Mouse (Mus musculus) erythroblast, embryonic 14.5 days (primary cell): ENCODE measurements around the gene Pcca.

Experiments used
- GATA1 ChIP-seq: IDR thresholded peaks from 2 replicates; pipeline ENCODE4 v1.6.1; 2012; ENCODE audit warnings: low read length, inconsistent platforms, mixed read lengths
- TAL1 ChIP-seq: IDR thresholded peaks from 3 replicates; pipeline ENCODE4 v1.6.1; 2012; ENCODE audit warnings: low read length, inconsistent platforms, mixed read lengths

DNA sequence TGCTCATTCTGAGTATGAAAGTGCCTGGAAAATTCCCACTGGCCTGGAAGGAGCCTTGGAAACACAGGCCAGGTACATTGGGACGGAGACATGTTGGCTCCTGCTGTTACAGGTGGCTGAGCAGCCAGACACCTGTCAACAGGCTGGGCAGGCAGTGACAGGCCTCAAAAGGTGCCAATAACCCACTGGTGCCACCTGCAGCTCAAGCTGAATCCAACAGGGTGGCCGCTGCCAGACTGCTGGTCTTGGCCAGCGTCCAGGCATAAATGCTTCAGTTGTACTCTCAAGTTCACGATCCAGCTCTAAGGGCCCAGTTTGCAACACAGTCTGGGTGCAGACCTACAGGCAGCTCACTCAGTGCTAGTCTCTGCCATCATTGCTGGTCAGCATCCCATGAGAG, 368.8 kb downstream of the Pcca start:
- no peak for TF ChIP-seq GATA1
- TF ChIP-seq TAL1, result no peak
